Mouse (Mus musculus): ENCODE results near the gene Faim. TPM values are rescaled to one million over a fixed set of nuclear protein-coding genes. Genes with fewer than 3 reads are reported as not detected.

Gene Faim
- polyA plus RNA-seq (2012): 0.14 and 0.24 TPM in 2 replicates

- H3K9me3 ChIP-seq (ENCODE audit: control insufficient read depth, low read length): no peaks in the 10 kb centered on the region
- H3K4me1 ChIP-seq (ENCODE audit: control insufficient read depth): peaks cover 18% of the 10 kb centered on the region
- H3K27me3 ChIP-seq (ENCODE audit: control insufficient read depth): peaks cover 30% of the 10 kb centered on the region
- peak within 1 kb of the TSS; percentile 79 for H3K4me3 ChIP-seq (replicated peaks)
- no peak for TF ChIP-seq GATA1 (IDR thresholded peaks at IDR 0.05; ENCODE audit: low read length)
- no peak for TF ChIP-seq TAL1 (IDR thresholded peaks at IDR 0.05; ENCODE audit: low read length)
- no peaks in the 10 kb centered on the region for H3K36me3 ChIP-seq (ENCODE audit: control insufficient read depth)
Measured at GRCm38 (mm10) chr9:98985800-98986475, at the start of gene Faim. Gene Faim, plus strand, starts transcription at chr9:98986373.

GRCm38 (mm10) chr9:98939290-98939689 is 46.9 kb upstream of the Faim start:
- H3K4me3 ChIP-seq (replicated peaks): no peak overlapping the region
- H3K36me3 ChIP-seq (ENCODE audit: control insufficient read depth): no peaks in the 10 kb centered on the region
- H3K4me1 ChIP-seq (ENCODE audit: control insufficient read depth): no peaks in the 10 kb centered on the region
- no peaks in the 10 kb centered on the region for H3K9me3 ChIP-seq (ENCODE audit: control insufficient read depth, low read length)
- no peak for TF ChIP-seq TAL1 (IDR thresholded peaks at IDR 0.05; ENCODE audit: low read length)
- H3K27me3 ChIP-seq (ENCODE audit: control insufficient read depth): no peaks in the 10 kb centered on the region; the same call in 1 of the 2 replicates

- TF ChIP-seq TAL1 (IDR thresholded peaks at IDR 0.05; ENCODE audit: low read length) (no peak), GATA1 (IDR thresholded peaks at IDR 0.05; ENCODE audit: low read length) (no peak)
- Histone ChIP-seq H3K9me3 (ENCODE audit: control insufficient read depth, low read length) (peaks cover 7% of the 10 kb centered on the region; the same call in 1 of the 2 replicates), H3K4me3 (replicated peaks) (no peak overlapping the region), H3K27me3 (ENCODE audit: control insufficient read depth) (peaks cover 81% of the 10 kb centered on the region), H3K36me3 (ENCODE audit: control insufficient read depth) (no peaks in the 10 kb centered on the region), H3K4me1 (ENCODE audit: control insufficient read depth) (no peaks in the 10 kb centered on the region)
Measured at GRCm38 (mm10) chr9:98952171-98953050, 33.8 kb upstream of the Faim start.

GRCm38 (mm10) chr9:98953291-98953690 is 32.9 kb upstream of the Faim start:
- no peaks in the 10 kb centered on the region for H3K4me1 ChIP-seq (ENCODE audit: control insufficient read depth)

GRCm38 (mm10) chr9:98953830-98954229 is 32.3 kb upstream of the Faim start:
- TF ChIP-seq TAL1 (IDR thresholded peaks at IDR 0.05; ENCODE audit: low read length) (no peak), GATA1 (IDR thresholded peaks at IDR 0.05; ENCODE audit: low read length) (no peak)
- H3K27me3 ChIP-seq (ENCODE audit: control insufficient read depth): peaks cover 92% of the 10 kb centered on the region
- no peak overlapping the region for H3K4me3 ChIP-seq (replicated peaks)
- no peaks in the 10 kb centered on the region for H3K36me3 ChIP-seq (ENCODE audit: control insufficient read depth)
- no peaks in the 10 kb centered on the region for H3K4me1 ChIP-seq (ENCODE audit: control insufficient read depth)
- H3K9me3 ChIP-seq (ENCODE audit: control insufficient read depth, low read length): peaks cover 7% of the 10 kb centered on the region; the same call in 1 of the 2 replicates

More at GRCm38 (mm10) chr9:98953291-98953690, 32.9 kb upstream of the Faim start:
- H3K4me3 ChIP-seq (replicated peaks): no peak overlapping the region
- H3K9me3 ChIP-seq (ENCODE audit: control insufficient read depth, low read length): peaks cover 7% of the 10 kb centered on the region; the same call in 1 of the 2 replicates
- TF ChIP-seq TAL1 (IDR thresholded peaks at IDR 0.05; ENCODE audit: low read length) (no peak), GATA1 (IDR thresholded peaks at IDR 0.05; ENCODE audit: low read length) (no peak)
- H3K27me3 ChIP-seq (ENCODE audit: control insufficient read depth): peaks cover 90% of the 10 kb centered on the region
- no peaks in the 10 kb centered on the region for H3K36me3 ChIP-seq (ENCODE audit: control insufficient read depth)

GRCm38 (mm10) chr9:98954391-98955102 is 31.6 kb upstream of the Faim start:
- peaks cover 96% of the 10 kb centered on the region for H3K27me3 ChIP-seq (ENCODE audit: control insufficient read depth)
- no peak overlapping the region for H3K4me3 ChIP-seq (replicated peaks)
- peaks cover 7% of the 10 kb centered on the region; the same call in 1 of the 2 replicates for H3K9me3 ChIP-seq (ENCODE audit: control insufficient read depth, low read length)

GRCm38 (mm10) chr9:98955103-98955715 is 31.0 kb upstream of the Faim start, which contains the start of gene Foxl2:
Gene Foxl2, plus strand, starts transcription at chr9:98955288.
- H3K27me3 ChIP-seq (ENCODE audit: control insufficient read depth): peaks cover 100% of the 10 kb centered on the region
- TF ChIP-seq GATA1 (IDR thresholded peaks at IDR 0.05; ENCODE audit: low read length) (no peak), TAL1 (IDR thresholded peaks at IDR 0.05; ENCODE audit: low read length) (no peak)
- H3K9me3 ChIP-seq (ENCODE audit: control insufficient read depth, low read length): peaks cover 7% of the 10 kb centered on the region; the same call in 1 of the 2 replicates
- no peaks in the 10 kb centered on the region for H3K4me1 ChIP-seq (ENCODE audit: control insufficient read depth)
- no peak within 1 kb of the TSS for H3K4me3 ChIP-seq (replicated peaks)
- H3K36me3 ChIP-seq (ENCODE audit: control insufficient read depth): no peaks in the 10 kb centered on the region

More at GRCm38 (mm10) chr9:98954391-98955102, 31.6 kb upstream of the Faim start:
- TF ChIP-seq TAL1 (IDR thresholded peaks at IDR 0.05; ENCODE audit: low read length) (no peak), GATA1 (IDR thresholded peaks at IDR 0.05; ENCODE audit: low read length) (no peak)
- Histone ChIP-seq H3K4me1 (ENCODE audit: control insufficient read depth) (no peaks in the 10 kb centered on the region), H3K36me3 (ENCODE audit: control insufficient read depth) (no peaks in the 10 kb centered on the region)

GRCm38 (mm10) chr9:98955716-98956224 is 30.4 kb upstream of the Faim start:
- TF ChIP-seq TAL1 (IDR thresholded peaks at IDR 0.05; ENCODE audit: low read length) (no peak), GATA1 (IDR thresholded peaks at IDR 0.05; ENCODE audit: low read length) (no peak)
- no peak overlapping the region for H3K4me3 ChIP-seq (replicated peaks)
- peaks cover 7% of the 10 kb centered on the region; the same call in 1 of the 2 replicates for H3K9me3 ChIP-seq (ENCODE audit: control insufficient read depth, low read length)
- H3K27me3 ChIP-seq (ENCODE audit: control insufficient read depth): peaks cover 100% of the 10 kb centered on the region
- H3K36me3 ChIP-seq (ENCODE audit: control insufficient read depth): no peaks in the 10 kb centered on the region
- no peaks in the 10 kb centered on the region for H3K4me1 ChIP-seq (ENCODE audit: control insufficient read depth)

All from erythroblast, embryonic 14.5 days (primary cell).